Mouse (Mus musculus): Measurements from ENCODE around the gene Sele.

DNA sequence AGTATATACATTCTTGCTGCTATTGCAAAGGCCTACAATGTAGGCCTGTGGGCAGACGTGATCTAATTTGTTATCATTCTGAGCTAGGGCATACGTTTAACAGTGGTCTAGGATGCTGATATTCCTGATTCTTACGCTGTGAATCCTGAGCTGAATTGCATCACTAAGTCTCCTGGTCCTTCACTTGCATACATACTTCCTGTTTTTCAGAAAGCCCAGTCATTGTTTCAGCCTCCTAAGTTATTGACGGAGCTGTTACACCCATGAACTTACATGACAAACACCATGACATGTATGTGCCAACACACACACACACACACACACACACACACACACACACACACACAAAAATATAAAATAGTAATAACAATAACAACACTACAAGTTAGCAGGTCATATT, 12.0 kb downstream of the Sele start:
- TF ChIP-seq CTCF (IDR thresholded peaks at IDR 0.05; ENCODE audit: control insufficient read depth, insufficient read depth, insufficient replicate concordance, low read depth, low read length) (no peak), POLR2A (IDR thresholded peaks at IDR 0.05; ENCODE audit: control insufficient read depth, low read depth, low read length) (no peak)

Measured in testis, adult 2 months (tissue).